Mouse (Mus musculus): Measurements from ENCODE around the gene Cdkl1. TPM values are rescaled to one million over a fixed set of nuclear protein-coding genes. Genes with fewer than 3 reads are reported as not detected.

The Cdkl1 gene
- polyA plus RNA-seq, 1 experiment from 2014 or later: 0.92 TPM

- Histone ChIP-seq H3K4me3 (ENCODE audit: low read depth, low read length) (no peak overlapping the region), H3K27me3 (replicated peaks; ENCODE audit: control insufficient read depth, insufficient read depth, low read length) (no peaks in the 10 kb centered on the region), H3K36me3 (ENCODE audit: control insufficient read depth, insufficient read depth, low read length) (no peaks in the 10 kb centered on the region), H3K27ac (ENCODE audit: low read depth) (peak overlapping the region; percentile 58), H3K9ac (ENCODE audit: low read length) (no peak overlapping the region), H3K4me1 (replicated peaks; ENCODE audit: control insufficient read depth, insufficient read depth, low read length) (peaks cover 22% of the 10 kb centered on the region), H3K4me2 (ENCODE audit: low read length) (peak overlapping the region; percentile 59), H3K9me3 (ENCODE audit: control insufficient read depth, low read length) (no peaks in the 10 kb centered on the region)
- DNase-seq (ENCODE audit: low spot score) (no peak), ATAC-seq (replicated peaks; ENCODE audit: low FRiP score, low TSS enrichment, low read depth) (no peak)
- WGBS: 37% methylated on average over 7 of the region's 7 CpGs
Observed at GRCm38 (mm10) chr12:69759267-69759885, 31.7 kb downstream of the Cdkl1 start.

GRCm38 (mm10) chr12:69758221-69759185 lies 32.6 kb downstream of the Cdkl1 start:
- peak; percentile 32; the same call in 1 of the 2 replicates for ATAC-seq (replicated peaks; ENCODE audit: low FRiP score, low TSS enrichment, low read depth)
- peak; percentile 72 for DNase-seq (ENCODE audit: low spot score)
- H3K4me3 ChIP-seq (ENCODE audit: low read depth, low read length): peak overlapping the region; percentile 24
- H3K9me3 ChIP-seq (ENCODE audit: control insufficient read depth, low read length): no peaks in the 10 kb centered on the region
- peak overlapping the region; percentile 59 for H3K4me2 ChIP-seq (ENCODE audit: low read length)
- no peaks in the 10 kb centered on the region for H3K27me3 ChIP-seq (replicated peaks; ENCODE audit: control insufficient read depth, insufficient read depth, low read length)
- no peaks in the 10 kb centered on the region for H3K36me3 ChIP-seq (ENCODE audit: control insufficient read depth, insufficient read depth, low read length)
- peaks cover 22% of the 10 kb centered on the region for H3K4me1 ChIP-seq (replicated peaks; ENCODE audit: control insufficient read depth, insufficient read depth, low read length)
- peak overlapping the region; percentile 81 for H3K27ac ChIP-seq (ENCODE audit: low read depth)
- WGBS: 5% methylated on average over 21 of the region's 22 CpGs
- peak overlapping the region; percentile 27; the same call in 1 of the 2 replicates for H3K9ac ChIP-seq (ENCODE audit: low read length)

- DNase-seq (ENCODE audit: low spot score): peak; percentile 84
- WGBS: 7% methylated on average over 22 of the region's 22 CpGs
Observed at GRCm38 (mm10) chr12:69757418-69758141, 33.5 kb downstream of the Cdkl1 start.

GRCm38 (mm10) chr12:69756015-69756414 lies 35.1 kb downstream of the Cdkl1 start:
- Histone ChIP-seq H3K4me3 (ENCODE audit: low read depth, low read length) (no peak overlapping the region), H3K27me3 (replicated peaks; ENCODE audit: control insufficient read depth, insufficient read depth, low read length) (no peaks in the 10 kb centered on the region), H3K9ac (ENCODE audit: low read length) (no peak overlapping the region), H3K9me3 (ENCODE audit: control insufficient read depth, low read length) (no peaks in the 10 kb centered on the region), H3K4me1 (replicated peaks; ENCODE audit: control insufficient read depth, insufficient read depth, low read length) (peaks cover 27% of the 10 kb centered on the region), H3K27ac (ENCODE audit: low read depth) (no peak overlapping the region), H3K36me3 (ENCODE audit: control insufficient read depth, insufficient read depth, low read length) (no peaks in the 10 kb centered on the region), H3K4me2 (ENCODE audit: low read length) (no peak overlapping the region)
- 76% methylated on average over 5 of the region's 5 CpGs for WGBS
- DNase-seq (ENCODE audit: low spot score) (no peak), ATAC-seq (replicated peaks; ENCODE audit: low FRiP score, low TSS enrichment, low read depth) (no peak)

More at GRCm38 (mm10) chr12:69757418-69758141, 33.5 kb downstream of the Cdkl1 start:
- H3K27me3 ChIP-seq (replicated peaks; ENCODE audit: control insufficient read depth, insufficient read depth, low read length): no peaks in the 10 kb centered on the region
- peak overlapping the region; percentile 24; the same call in 1 of the 2 replicates for H3K4me3 ChIP-seq (ENCODE audit: low read depth, low read length)
- H3K4me1 ChIP-seq (replicated peaks; ENCODE audit: control insufficient read depth, insufficient read depth, low read length): peaks cover 22% of the 10 kb centered on the region
- H3K9ac ChIP-seq (ENCODE audit: low read length): peak overlapping the region; percentile 27; the same call in 1 of the 2 replicates
- ATAC-seq (replicated peaks; ENCODE audit: low FRiP score, low TSS enrichment, low read depth): peak; percentile 90
- no peaks in the 10 kb centered on the region for H3K9me3 ChIP-seq (ENCODE audit: control insufficient read depth, low read length)
- peak overlapping the region; percentile 59 for H3K4me2 ChIP-seq (ENCODE audit: low read length)
- H3K27ac ChIP-seq (ENCODE audit: low read depth): peak overlapping the region; percentile 81
- no peaks in the 10 kb centered on the region for H3K36me3 ChIP-seq (ENCODE audit: control insufficient read depth, insufficient read depth, low read length)

GRCm38 (mm10) chr12:69753936-69754335 lies 37.1 kb downstream of the Cdkl1 start:
- DNase-seq (ENCODE audit: low spot score): no peak
- ATAC-seq (replicated peaks; ENCODE audit: low FRiP score, low TSS enrichment, low read depth): no peak
- no peak overlapping the region for H3K4me3 ChIP-seq (ENCODE audit: low read depth, low read length)

GRCm38 (mm10) chr12:69751864-69752341 lies 39.2 kb downstream of the Cdkl1 start:
- WGBS: 16% methylated on average over 10 of the region's 10 CpGs
- Histone ChIP-seq H3K4me2 (ENCODE audit: low read length) (no peak overlapping the region), H3K9ac (ENCODE audit: low read length) (no peak overlapping the region), H3K4me1 (replicated peaks; ENCODE audit: control insufficient read depth, insufficient read depth, low read length) (peaks cover 5% of the 10 kb centered on the region), H3K27ac (ENCODE audit: low read depth) (peak overlapping the region; percentile 29; the same call in 1 of the 2 replicates), H3K36me3 (ENCODE audit: control insufficient read depth, insufficient read depth, low read length) (no peaks in the 10 kb centered on the region), H3K27me3 (replicated peaks; ENCODE audit: control insufficient read depth, insufficient read depth, low read length) (no peaks in the 10 kb centered on the region), H3K9me3 (ENCODE audit: control insufficient read depth, low read length) (no peaks in the 10 kb centered on the region), H3K4me3 (ENCODE audit: low read depth, low read length) (no peak overlapping the region)
- no peak for DNase-seq (ENCODE audit: low spot score)
- ATAC-seq (replicated peaks; ENCODE audit: low FRiP score, low TSS enrichment, low read depth): no peak

More at GRCm38 (mm10) chr12:69753936-69754335, 37.1 kb downstream of the Cdkl1 start:
- H3K27ac ChIP-seq (ENCODE audit: low read depth): no peak overlapping the region
- no peak overlapping the region for H3K9ac ChIP-seq (ENCODE audit: low read length)
- no peaks in the 10 kb centered on the region for H3K36me3 ChIP-seq (ENCODE audit: control insufficient read depth, insufficient read depth, low read length)
- no peak overlapping the region for H3K4me2 ChIP-seq (ENCODE audit: low read length)
- no peaks in the 10 kb centered on the region for H3K27me3 ChIP-seq (replicated peaks; ENCODE audit: control insufficient read depth, insufficient read depth, low read length)
- H3K9me3 ChIP-seq (ENCODE audit: control insufficient read depth, low read length): no peaks in the 10 kb centered on the region
- peaks cover 20% of the 10 kb centered on the region for H3K4me1 ChIP-seq (replicated peaks; ENCODE audit: control insufficient read depth, insufficient read depth, low read length)
- WGBS: 84% methylated on average over 5 of the region's 5 CpGs

- Histone ChIP-seq H3K27ac (ENCODE audit: low read depth) (no peak overlapping the region), H3K9me3 (ENCODE audit: control insufficient read depth, low read length) (no peaks in the 10 kb centered on the region), H3K36me3 (ENCODE audit: control insufficient read depth, insufficient read depth, low read length) (no peaks in the 10 kb centered on the region; the same call in 1 of the 2 replicates), H3K4me3 (ENCODE audit: low read depth, low read length) (no peak overlapping the region), H3K4me2 (ENCODE audit: low read length) (no peak overlapping the region), H3K27me3 (replicated peaks; ENCODE audit: control insufficient read depth, insufficient read depth, low read length) (no peaks in the 10 kb centered on the region), H3K9ac (ENCODE audit: low read length) (no peak overlapping the region), H3K4me1 (replicated peaks; ENCODE audit: control insufficient read depth, insufficient read depth, low read length) (no peaks in the 10 kb centered on the region)
- ATAC-seq (replicated peaks; ENCODE audit: low FRiP score, low TSS enrichment, low read depth): no peak
- 84% methylated on average over 5 of the region's 5 CpGs for WGBS
- DNase-seq (ENCODE audit: low spot score): no peak
Observed at GRCm38 (mm10) chr12:69744138-69744537, 46.9 kb downstream of the Cdkl1 start.

GRCm38 (mm10) chr12:69741965-69742364 lies 49.1 kb downstream of the Cdkl1 start:
- H3K27me3 ChIP-seq (replicated peaks; ENCODE audit: control insufficient read depth, insufficient read depth, low read length): no peaks in the 10 kb centered on the region
- 58% methylated on average over 5 of the region's 5 CpGs for WGBS
- ATAC-seq (replicated peaks; ENCODE audit: low FRiP score, low TSS enrichment, low read depth): no peak

More at GRCm38 (mm10) chr12:69741965-69742364, 49.1 kb downstream of the Cdkl1 start:
- Histone ChIP-seq H3K36me3 (ENCODE audit: control insufficient read depth, insufficient read depth, low read length) (no peaks in the 10 kb centered on the region; the same call in 1 of the 2 replicates), H3K4me1 (replicated peaks; ENCODE audit: control insufficient read depth, insufficient read depth, low read length) (no peaks in the 10 kb centered on the region), H3K4me3 (ENCODE audit: low read depth, low read length) (no peak overlapping the region), H3K27ac (ENCODE audit: low read depth) (no peak overlapping the region), H3K9ac (ENCODE audit: low read length) (no peak overlapping the region), H3K9me3 (ENCODE audit: control insufficient read depth, low read length) (no peaks in the 10 kb centered on the region), H3K4me2 (ENCODE audit: low read length) (no peak overlapping the region)
- no peak for DNase-seq (ENCODE audit: low spot score)

Measured in intestine, embryonic 14.5 days (tissue).